Mouse (Mus musculus): Measurements from ENCODE around the gene Cdh3. TPM values are rescaled to one million over a fixed set of nuclear protein-coding genes. Genes with fewer than 3 reads are reported as not detected.
"Not testable (repeated sequence)": the region's sequence is repeated elsewhere in the genome, so short reads cannot be mapped to it uniquely, and the experiment has no call there.

The Cdh3 gene
- polyA plus RNA-seq, 1 experiment = 1.2 TPM

DNA sequence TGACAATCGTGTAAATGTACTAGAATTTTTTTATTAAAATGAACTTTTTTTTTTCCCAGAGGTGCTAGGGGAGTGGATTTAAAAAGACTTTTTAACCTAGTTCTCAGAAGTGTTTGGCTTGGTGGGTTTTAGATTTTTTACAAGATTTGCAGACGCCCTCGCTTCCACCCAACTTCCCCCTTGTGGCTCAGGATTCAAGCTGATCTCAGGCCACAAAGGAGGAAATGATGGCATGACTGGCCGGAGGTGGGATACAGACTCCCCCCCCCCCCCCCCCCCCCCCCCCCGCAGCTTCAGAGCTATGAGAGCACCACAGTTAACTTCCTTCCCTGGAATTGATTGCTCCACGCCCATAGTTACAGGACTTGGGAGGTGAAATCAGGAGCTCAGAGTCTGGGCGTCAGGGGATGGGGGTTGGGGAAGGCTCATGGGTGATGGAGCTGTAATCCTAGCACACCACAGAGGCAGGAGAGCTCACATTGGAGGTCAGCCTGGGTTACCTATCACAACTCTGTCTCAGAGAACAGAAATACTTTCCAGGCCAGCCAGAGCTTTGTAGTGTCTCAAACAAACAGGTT is 45.5 kb downstream of the Cdh3 start:
- H3K27me3 ChIP-seq (ENCODE audit: control insufficient read depth, insufficient read depth, low read length) = no peaks in the 10 kb centered on the region
- no peak overlapping the region for H3K4me3 ChIP-seq (ENCODE audit: control insufficient read depth, low read depth, low read length)
- no peak for TF ChIP-seq POLR2A (IDR thresholded peaks at IDR 0.05; ENCODE audit: control insufficient read depth, low read depth, low read length)
- TF ChIP-seq CTCF (IDR thresholded peaks at IDR 0.05; ENCODE audit: control insufficient read depth, insufficient read depth, insufficient replicate concordance, low read depth, low read length) = no peak
- no peak overlapping the region for H3K27ac ChIP-seq (ENCODE audit: control insufficient read depth, insufficient read depth, low read depth, low read length)
- H3K36me3 ChIP-seq (ENCODE audit: control insufficient read depth, insufficient read depth, low read length) = no peaks in the 10 kb centered on the region
- H3K4me1 ChIP-seq (ENCODE audit: control insufficient read depth, insufficient read depth, low read length) = peaks cover 14% of the 10 kb centered on the region

DNA sequence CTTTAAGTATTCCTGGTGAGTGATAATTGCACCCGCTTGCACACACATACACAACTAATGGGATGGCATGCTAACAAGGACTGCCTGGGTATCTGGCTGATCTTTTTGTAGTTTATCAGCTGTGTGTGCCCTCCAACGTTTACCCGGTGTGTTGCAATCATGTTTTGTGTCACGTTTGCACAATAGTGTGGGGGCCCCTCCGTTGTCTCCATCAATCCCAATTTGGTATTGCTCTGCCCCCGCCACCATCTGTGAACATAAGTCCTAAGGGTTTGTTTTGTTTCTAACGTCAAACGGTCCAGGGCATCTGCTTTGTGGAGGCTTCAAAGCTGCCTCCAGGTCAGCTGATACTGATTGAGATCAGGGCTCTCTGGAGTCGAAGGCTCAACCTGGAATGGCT is 49.2 kb downstream of the Cdh3 start:
- Histone ChIP-seq H3K27ac (ENCODE audit: control insufficient read depth, insufficient read depth, low read depth, low read length) (peak overlapping the region; percentile 94), H3K4me3 (ENCODE audit: control insufficient read depth, low read depth, low read length) (peak overlapping the region; percentile 91), H3K4me1 (ENCODE audit: control insufficient read depth, insufficient read depth, low read length) (peaks cover 21% of the 10 kb centered on the region), H3K36me3 (ENCODE audit: control insufficient read depth, insufficient read depth, low read length) (no peaks in the 10 kb centered on the region), H3K27me3 (ENCODE audit: control insufficient read depth, insufficient read depth, low read length) (no peaks in the 10 kb centered on the region)
- no peak for TF ChIP-seq POLR2A (IDR thresholded peaks at IDR 0.05; ENCODE audit: control insufficient read depth, low read depth, low read length)
- TF ChIP-seq CTCF (IDR thresholded peaks at IDR 0.05; ENCODE audit: control insufficient read depth, insufficient read depth, insufficient replicate concordance, low read depth, low read length) = no peak

DNA sequence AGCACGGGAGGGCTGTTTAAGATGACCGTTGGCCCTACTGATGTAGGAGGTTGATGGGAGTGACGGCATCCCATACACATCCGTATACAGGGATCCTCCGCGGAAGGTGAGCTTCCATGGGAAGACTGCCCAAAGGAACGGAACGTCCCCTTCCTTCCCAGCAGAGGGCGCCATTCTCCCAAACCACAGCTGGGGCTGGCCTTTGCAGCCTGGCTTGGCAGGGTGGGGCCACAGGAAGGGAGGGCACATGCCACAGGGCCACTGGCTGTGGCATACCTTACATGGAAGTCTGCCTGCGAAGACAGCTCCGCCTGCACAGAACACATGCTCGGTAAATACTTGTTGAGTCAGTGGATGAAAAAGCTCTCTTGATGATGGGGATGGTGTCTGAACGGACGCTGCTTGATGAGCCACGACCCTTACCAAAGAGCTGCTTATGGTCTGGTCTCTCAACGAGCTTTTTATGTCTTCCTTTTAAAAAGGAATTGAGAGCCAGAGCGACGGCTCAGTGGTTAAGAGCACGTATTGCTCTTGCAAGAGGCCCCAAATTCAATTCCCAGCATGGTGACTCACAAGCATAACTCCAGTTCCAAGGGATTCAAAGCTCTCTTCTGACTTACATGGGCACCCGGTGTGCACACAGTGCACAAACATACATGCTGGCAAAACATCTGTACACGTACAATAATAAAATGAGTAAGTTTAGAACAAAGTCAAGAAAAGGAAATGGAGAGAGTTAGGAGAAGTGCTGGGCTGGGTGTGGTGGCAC is 50.6 kb downstream of the Cdh3 start:
- no peaks in the 10 kb centered on the region for H3K36me3 ChIP-seq (ENCODE audit: control insufficient read depth, insufficient read depth, low read length)
- peaks cover 21% of the 10 kb centered on the region for H3K4me1 ChIP-seq (ENCODE audit: control insufficient read depth, insufficient read depth, low read length)
- H3K4me3 ChIP-seq (ENCODE audit: control insufficient read depth, low read depth, low read length) = peak overlapping the region; percentile 91
- peak; percentile 99 for TF ChIP-seq CTCF (IDR thresholded peaks at IDR 0.05; ENCODE audit: control insufficient read depth, insufficient read depth, insufficient replicate concordance, low read depth, low read length)
- TF ChIP-seq POLR2A (IDR thresholded peaks at IDR 0.05; ENCODE audit: control insufficient read depth, low read depth, low read length) = no peak; the same call in 1 of the 2 replicates
- H3K27ac ChIP-seq (ENCODE audit: control insufficient read depth, insufficient read depth, low read depth, low read length) = peak overlapping the region; percentile 94
- no peaks in the 10 kb centered on the region for H3K27me3 ChIP-seq (ENCODE audit: control insufficient read depth, insufficient read depth, low read length)

DNA sequence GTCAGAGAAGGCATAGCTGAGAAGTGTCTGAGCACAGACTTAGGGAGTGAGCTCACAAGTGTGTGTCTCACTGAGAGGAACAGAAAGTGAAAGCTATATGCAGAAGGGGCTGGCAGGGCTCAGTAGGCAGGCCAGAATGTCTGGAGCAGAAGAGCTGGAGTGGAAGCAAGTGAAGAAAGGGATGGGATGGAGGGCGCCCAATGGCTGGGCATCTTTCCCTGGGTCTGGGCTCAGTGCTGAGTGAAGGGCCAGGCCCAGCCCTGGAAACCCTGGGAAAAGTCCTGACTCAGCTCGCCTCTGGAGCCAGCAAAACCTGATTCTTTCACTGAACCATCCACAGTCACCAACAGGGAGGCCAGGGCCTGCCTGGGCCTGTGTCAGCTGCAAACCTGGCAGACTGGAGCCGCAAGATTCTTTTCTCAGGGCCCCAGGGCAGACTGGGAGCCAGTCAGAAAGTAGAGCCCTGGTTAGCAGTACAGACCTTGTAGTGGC is 53.0 kb downstream of the Cdh3 start:
- no peak overlapping the region for H3K4me3 ChIP-seq (ENCODE audit: control insufficient read depth, low read depth, low read length)
- no peaks in the 10 kb centered on the region for H3K27me3 ChIP-seq (ENCODE audit: control insufficient read depth, insufficient read depth, low read length)
- no peaks in the 10 kb centered on the region for H3K36me3 ChIP-seq (ENCODE audit: control insufficient read depth, insufficient read depth, low read length)
- TF ChIP-seq CTCF (IDR thresholded peaks at IDR 0.05; ENCODE audit: control insufficient read depth, insufficient read depth, insufficient replicate concordance, low read depth, low read length) (no peak), POLR2A (IDR thresholded peaks at IDR 0.05; ENCODE audit: control insufficient read depth, low read depth, low read length) (no peak)
- no peak overlapping the region for H3K27ac ChIP-seq (ENCODE audit: control insufficient read depth, insufficient read depth, low read depth, low read length)
- peaks cover 21% of the 10 kb centered on the region for H3K4me1 ChIP-seq (ENCODE audit: control insufficient read depth, insufficient read depth, low read length)

DNA sequence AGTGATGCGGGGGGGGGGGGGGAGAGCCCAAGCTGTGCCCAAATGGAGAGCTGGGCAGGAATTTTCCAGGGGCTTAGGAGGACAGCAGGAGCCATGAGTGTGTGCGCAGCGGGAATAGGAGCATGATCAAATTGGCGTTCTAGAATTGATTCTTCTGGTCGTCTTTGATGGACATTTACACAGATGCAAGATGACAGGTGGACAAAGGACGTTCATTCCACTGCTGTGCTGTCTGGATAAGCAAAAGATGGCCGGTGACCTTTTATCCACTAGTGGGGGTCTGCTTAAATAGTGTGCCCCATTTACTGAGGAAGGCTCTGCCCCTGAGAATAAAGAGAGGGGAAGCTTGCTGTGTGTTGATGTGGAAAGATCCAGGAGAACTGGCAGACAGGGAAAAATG is 58.3 kb downstream of the Cdh3 start:
- Histone ChIP-seq H3K36me3 (ENCODE audit: control insufficient read depth, insufficient read depth, low read length) (no peaks in the 10 kb centered on the region), H3K4me1 (ENCODE audit: control insufficient read depth, insufficient read depth, low read length) (no peaks in the 10 kb centered on the region), H3K27ac (ENCODE audit: control insufficient read depth, insufficient read depth, low read depth, low read length) (no peak overlapping the region)

DNA sequence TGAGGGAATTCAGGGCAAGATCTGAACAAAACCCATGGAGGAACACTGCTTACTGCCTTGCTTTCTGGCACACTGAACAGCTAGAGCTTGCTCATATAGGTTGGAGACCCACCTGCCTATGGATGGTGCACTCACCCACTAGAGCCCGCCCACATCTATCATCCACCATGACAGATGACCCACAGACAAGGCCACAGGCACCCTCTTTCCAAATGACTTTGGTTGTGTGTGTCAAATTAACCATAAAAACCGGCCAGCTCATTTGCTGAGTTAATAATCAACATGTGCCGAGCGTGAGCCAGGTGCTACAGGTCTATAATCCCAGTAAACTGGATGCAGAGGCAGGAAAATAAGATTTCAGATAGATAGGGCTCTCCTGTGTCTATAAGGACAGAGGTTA is 59.7 kb downstream of the Cdh3 start:
- Histone ChIP-seq H3K27me3 (ENCODE audit: control insufficient read depth, insufficient read depth, low read length) (no peaks in the 10 kb centered on the region), H3K27ac (ENCODE audit: control insufficient read depth, insufficient read depth, low read depth, low read length) (no peak overlapping the region), H3K4me1 (ENCODE audit: control insufficient read depth, insufficient read depth, low read length) (no peaks in the 10 kb centered on the region), H3K4me3 (ENCODE audit: control insufficient read depth, low read depth, low read length) (no peak overlapping the region), H3K36me3 (ENCODE audit: control insufficient read depth, insufficient read depth, low read length) (no peaks in the 10 kb centered on the region)
- TF ChIP-seq POLR2A (IDR thresholded peaks at IDR 0.05; ENCODE audit: control insufficient read depth, low read depth, low read length) = no peak
- TF ChIP-seq CTCF (IDR thresholded peaks at IDR 0.05; ENCODE audit: control insufficient read depth, insufficient read depth, insufficient replicate concordance, low read depth, low read length) = no peak

More for the DNA sequence above, 58.3 kb downstream of the Cdh3 start:
- no peak for TF ChIP-seq POLR2A (IDR thresholded peaks at IDR 0.05; ENCODE audit: control insufficient read depth, low read depth, low read length)
- TF ChIP-seq CTCF (IDR thresholded peaks at IDR 0.05; ENCODE audit: control insufficient read depth, insufficient read depth, insufficient replicate concordance, low read depth, low read length) = no peak
- H3K4me3 ChIP-seq (ENCODE audit: control insufficient read depth, low read depth, low read length) = no peak overlapping the region
- H3K27me3 ChIP-seq (ENCODE audit: control insufficient read depth, insufficient read depth, low read length) = no peaks in the 10 kb centered on the region

DNA sequence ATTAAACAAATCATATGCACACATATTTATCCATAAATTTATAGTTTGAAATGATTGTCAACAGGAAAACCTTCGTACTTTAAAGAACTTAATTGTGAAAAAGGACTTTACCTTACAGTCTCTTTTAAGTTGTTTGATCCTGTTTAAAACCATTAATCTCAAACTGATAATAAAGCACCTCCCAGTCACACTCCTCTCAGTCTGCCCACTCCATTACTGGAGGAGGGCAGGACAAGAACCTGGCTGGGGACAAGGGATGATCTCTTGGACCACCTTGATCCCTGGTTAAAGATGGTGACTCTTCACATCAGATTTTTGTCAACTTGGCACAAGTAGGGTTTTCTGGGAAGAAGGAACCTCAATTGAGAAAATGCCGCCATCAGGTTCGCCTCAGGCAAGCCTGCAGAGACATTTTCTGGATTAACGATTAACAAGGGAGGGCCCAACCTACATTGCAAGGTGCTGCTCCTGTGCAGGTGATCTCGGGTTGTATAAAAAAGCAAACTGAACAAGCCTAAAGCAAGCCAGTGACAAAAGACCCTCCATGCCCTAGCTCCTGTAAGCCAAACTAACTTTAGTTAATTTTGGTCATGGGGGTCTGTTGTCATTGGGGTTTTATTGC is 61.0 kb downstream of the Cdh3 start:
- Histone ChIP-seq H3K4me1 (ENCODE audit: control insufficient read depth, insufficient read depth, low read length) (no peaks in the 10 kb centered on the region), H3K27me3 (ENCODE audit: control insufficient read depth, insufficient read depth, low read length) (no peaks in the 10 kb centered on the region), H3K4me3 (ENCODE audit: control insufficient read depth, low read depth, low read length) (no peak overlapping the region), H3K36me3 (ENCODE audit: control insufficient read depth, insufficient read depth, low read length) (no peaks in the 10 kb centered on the region), H3K27ac (ENCODE audit: control insufficient read depth, insufficient read depth, low read depth, low read length) (no peak overlapping the region)
- TF ChIP-seq CTCF (IDR thresholded peaks at IDR 0.05; ENCODE audit: control insufficient read depth, insufficient read depth, insufficient replicate concordance, low read depth, low read length) = no peak
- TF ChIP-seq POLR2A (IDR thresholded peaks at IDR 0.05; ENCODE audit: control insufficient read depth, low read depth, low read length) = no peak

DNA sequence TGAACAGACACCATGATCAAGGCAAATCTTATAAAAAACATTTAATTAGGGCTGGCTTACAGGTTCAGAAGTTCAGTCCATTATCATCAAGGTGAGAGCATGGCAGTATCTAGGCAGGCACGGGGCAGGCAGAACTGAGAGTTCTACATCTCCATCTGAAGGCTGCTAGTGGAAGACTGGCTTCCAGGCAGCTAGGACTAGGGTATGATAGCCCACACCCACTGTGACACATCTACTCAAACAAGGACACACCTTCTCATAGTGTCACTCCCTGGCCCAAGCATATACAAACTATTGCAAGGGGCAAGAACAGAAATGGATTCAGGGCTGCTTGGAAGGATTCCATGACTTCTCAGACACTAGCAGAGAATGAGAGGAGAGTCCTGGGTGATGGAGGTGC is 61.5 kb downstream of the Cdh3 start:
- H3K4me3 ChIP-seq (ENCODE audit: control insufficient read depth, low read depth, low read length); H3K4me1 ChIP-seq (ENCODE audit: control insufficient read depth, insufficient read depth, low read length); H3K27me3 ChIP-seq (ENCODE audit: control insufficient read depth, insufficient read depth, low read length); H3K36me3 ChIP-seq (ENCODE audit: control insufficient read depth, insufficient read depth, low read length); H3K27ac ChIP-seq (ENCODE audit: control insufficient read depth, insufficient read depth, low read depth, low read length): not testable (repeated sequence)

DNA sequence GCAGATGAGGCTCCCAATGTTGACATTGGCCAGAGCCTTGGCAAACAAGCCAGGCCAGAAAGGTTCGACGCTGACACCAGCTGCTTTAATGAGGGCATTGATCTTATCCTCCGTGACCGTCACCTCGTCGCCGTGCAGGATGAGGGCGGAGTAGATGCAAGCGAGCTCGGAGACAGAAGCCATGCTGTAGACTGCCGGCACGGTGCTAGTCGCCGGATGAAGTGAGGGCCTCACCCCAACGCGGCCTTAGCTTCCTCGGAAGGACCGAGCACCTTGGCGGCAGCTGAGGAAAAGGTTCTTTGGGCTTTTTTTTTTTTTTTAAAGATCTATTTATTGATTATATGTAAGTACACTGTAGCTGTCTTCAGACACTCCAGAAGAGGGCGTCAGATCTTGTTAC is 62.5 kb downstream of the Cdh3 start, which contains the start of gene Gm10073:
Gene Gm10073, minus strand, starts transcription at position 294 of the 400 bp plus-strand sequence.
- H3K4me3 ChIP-seq (ENCODE audit: control insufficient read depth, low read depth, low read length) = peak within 1 kb of the TSS; percentile 15

More for the DNA sequence above, 62.5 kb downstream of the Cdh3 start, which contains the start of gene Gm10073:
- H3K27me3 ChIP-seq (ENCODE audit: control insufficient read depth, insufficient read depth, low read length); H3K4me1 ChIP-seq (ENCODE audit: control insufficient read depth, insufficient read depth, low read length); H3K27ac ChIP-seq (ENCODE audit: control insufficient read depth, insufficient read depth, low read depth, low read length); H3K36me3 ChIP-seq (ENCODE audit: control insufficient read depth, insufficient read depth, low read length): not testable (repeated sequence)
